Mouse (Mus musculus): ENCODE measurements around the gene Tmprss9.

- no peak for TF ChIP-seq EP300 (IDR thresholded peaks at IDR 0.05; ENCODE audit: low read depth)
- TF ChIP-seq CTCF (IDR thresholded peaks at IDR 0.05; ENCODE audit: low read depth): no peak
Observed at GRCm38 (mm10) chr10:80925472-80925871, 53.8 kb downstream of the Tmprss9 start.
